Mouse (Mus musculus) intestine, postnatal 0 days (tissue): ENCODE data around the gene Tuba3a. TPM values are rescaled to one million over a fixed set of nuclear protein-coding genes. Genes with fewer than 3 reads are reported as not detected.

Experiments
- ATAC-seq: fragments of 200-750 bp; cut with Nextera tagmentation; 2 replicates; pipeline ENCODE4 v1.8.0; 2017; ENCODE audit warnings: mild to moderate bottlenecking, moderate TSS enrichment, moderate library complexity
- H3K27ac ChIP-seq: fragments of 300-500 bp; sonication (generic); 2 replicates; pipeline ENCODE4 v1.5.1; 2014; ENCODE audit warnings: mild to moderate bottlenecking, low read depth, low read length, moderate library complexity
- H3K27me3 ChIP-seq: fragments of 300-500 bp; sonication (generic); replicated peaks from 2 replicates; pipeline ENCODE4 v1.6.1; 2014; ENCODE audit warnings: low read length, mixed read lengths; ENCODE audit not compliant: control insufficient read depth, insufficient read depth
- H3K36me3 ChIP-seq: fragments of 300-500 bp; sonication (generic); 2 replicates; pipeline ENCODE4 v1.6.1; 2014; ENCODE audit warnings: mild to moderate bottlenecking, moderate library complexity; ENCODE audit not compliant: control insufficient read depth, insufficient read depth
- H3K4me1 ChIP-seq: fragments of 300-500 bp; sonication (generic); replicated peaks from 2 replicates; pipeline ENCODE4 v1.6.1; 2014; ENCODE audit warnings: antibody characterized with exemption, low read length, mixed read lengths; ENCODE audit not compliant: control insufficient read depth, insufficient read depth
- H3K4me2 ChIP-seq: fragments of 300-500 bp; sonication (generic); replicated peaks from 2 replicates; pipeline ENCODE4 v1.6.1; 2014; ENCODE audit warnings: low read depth, mild to moderate bottlenecking, moderate library complexity
- H3K4me3 ChIP-seq: fragments of 300-500 bp; sonication (generic); 2 replicates; pipeline ENCODE4 v1.5.1; 2014; ENCODE audit warnings: low read depth, low read length
- H3K9ac ChIP-seq: fragments of 300-500 bp; sonication (generic); 2 replicates; pipeline ENCODE4 v1.6.1; 2014; ENCODE audit warnings: mild to moderate bottlenecking, low read depth, low read length
- H3K9me3 ChIP-seq: fragments of 300-500 bp; sonication (generic); 2 replicates; pipeline ENCODE4 v1.6.1; 2016; ENCODE audit warnings: mixed run types; ENCODE audit not compliant: control insufficient read depth
- CTCF ChIP-seq: sonication (generic); IDR thresholded peaks from 2 replicates; pipeline ENCODE4 v1.5.1; 2016; ENCODE audit warnings: low read depth, mild to moderate bottlenecking, control low read depth, antibody characterized with exemption, moderate library complexity
- WGBS: fragments of 180-500 bp; shearing (Covaris S2); extraction: QIAGEN DNeasy Blood & Tissue Kit; methylation state at CpG from one replicate; pipeline ENCODE4 v1.1.7; 2014; 5-methylcytosine and 5-hydroxymethylcytosine counted together
- polyA plus RNA-seq: library from polyadenylated mRNA; unstranded; fragments of >200 nt; fragmentation: Nextera tagmentation; extraction: Ambion mirVana; gene quantifications from 2 replicates; pipeline ENCODE4 v1.2.1, GENCODE M21; 2015

The Tuba3a gene
- polyA plus RNA-seq, 1 experiment from 2014 or later, result not detected

DNA sequence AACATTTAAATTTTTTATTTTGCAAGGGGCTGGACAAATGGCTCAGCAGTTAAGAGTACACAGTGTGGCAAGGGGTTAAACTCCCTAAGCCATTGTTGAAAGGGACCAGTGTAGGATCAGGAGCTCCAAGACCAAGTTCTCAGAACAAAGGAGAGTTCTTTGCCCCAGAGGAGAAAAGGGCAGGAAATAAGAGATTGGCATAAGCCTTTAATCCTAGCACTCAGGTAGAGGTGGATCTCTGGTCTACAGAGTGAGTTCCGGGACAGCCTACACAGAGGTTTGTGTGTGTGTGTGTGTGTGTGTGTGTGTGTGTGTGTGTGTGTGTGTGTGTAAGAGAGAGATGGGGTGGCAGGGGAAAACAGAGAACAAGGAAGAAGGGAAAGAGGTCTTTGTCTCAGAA, 15.1 kb upstream of the Tuba3a start:
- H3K36me3 ChIP-seq, result peaks cover under 1% of the 10 kb centered on the region
- no peak for TF ChIP-seq CTCF
- no peak overlapping the region for H3K4me2 ChIP-seq
- no peaks in the 10 kb centered on the region for H3K9me3 ChIP-seq
- H3K27me3 ChIP-seq, result no peaks in the 10 kb centered on the region
- peak; percentile 34 for ATAC-seq
- H3K27ac ChIP-seq, result no peak overlapping the region
- no peak overlapping the region for H3K9ac ChIP-seq
- no peak overlapping the region for H3K4me3 ChIP-seq
- peaks cover 3% of the 10 kb centered on the region; the same call in 1 of the 2 replicates for H3K4me1 ChIP-seq
- 32% methylated on average over 1 of the region's 1 CpGs for WGBS

DNA sequence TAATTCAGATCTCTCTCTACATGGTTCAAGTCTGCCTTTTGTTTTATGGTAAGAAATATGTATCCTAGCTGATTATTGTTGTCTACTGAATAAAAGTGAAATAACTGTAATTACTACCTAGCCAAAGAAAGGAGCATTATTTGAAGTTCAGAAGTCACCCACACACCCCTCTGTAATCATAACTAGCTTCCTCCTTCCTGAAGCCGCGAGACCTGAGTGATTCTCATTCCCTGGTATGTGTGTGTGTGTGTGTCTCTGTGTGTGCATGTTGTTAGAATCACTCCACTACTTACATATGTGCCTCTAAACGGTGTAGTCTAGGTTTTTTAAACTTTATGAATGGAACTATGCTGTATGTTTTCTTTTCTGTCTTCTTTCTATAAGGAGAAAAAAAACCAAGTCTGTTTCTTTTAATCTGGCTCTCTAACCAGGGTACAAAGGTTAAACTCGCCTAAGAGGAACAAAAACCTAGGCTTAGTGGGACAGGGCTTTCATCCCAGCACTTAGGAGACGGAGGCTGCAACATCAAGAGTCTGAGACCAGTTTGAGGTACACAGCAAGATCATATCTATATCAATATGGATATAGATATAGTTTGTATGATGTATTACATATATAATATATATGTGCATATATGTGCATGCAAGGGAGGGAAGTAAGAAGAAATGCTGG, 11.4 kb upstream of the Tuba3a start:
- Histone ChIP-seq H3K36me3 (no peaks in the 10 kb centered on the region), H3K27ac (peak overlapping the region; percentile 35; the same call in 1 of the 2 replicates), H3K4me1 (peaks cover 3% of the 10 kb centered on the region; the same call in 1 of the 2 replicates), H3K4me2 (peak overlapping the region; percentile 30; the same call in 1 of the 2 replicates), H3K9ac (no peak overlapping the region), H3K27me3 (no peaks in the 10 kb centered on the region), H3K9me3 (no peaks in the 10 kb centered on the region), H3K4me3 (no peak overlapping the region)
- peak; percentile 67 for ATAC-seq
- no peak for TF ChIP-seq CTCF
- 29% methylated on average over 5 of the region's 5 CpGs for WGBS

DNA sequence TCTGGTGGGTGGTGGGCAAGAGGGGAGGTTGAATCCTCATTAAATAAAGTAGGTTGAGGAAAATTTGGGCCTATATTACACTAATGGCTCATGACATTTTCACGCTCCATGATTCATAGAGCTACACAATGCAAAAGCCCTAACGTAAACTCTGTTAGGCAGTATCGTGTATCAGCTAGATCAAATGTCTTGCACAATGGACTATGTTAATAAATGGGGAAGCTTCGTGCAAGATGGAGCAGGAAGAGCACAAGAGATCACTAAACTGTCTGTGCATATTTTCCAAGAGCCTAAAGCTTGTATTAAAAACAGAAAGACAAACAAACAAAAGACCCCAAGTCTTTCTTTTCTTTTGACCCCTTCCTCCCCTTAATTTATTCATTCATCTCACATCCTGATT, 8.2 kb upstream of the Tuba3a start:
- Histone ChIP-seq H3K4me2 (no peak overlapping the region), H3K4me1 (peaks cover 3% of the 10 kb centered on the region; the same call in 1 of the 2 replicates), H3K27ac (no peak overlapping the region), H3K9ac (no peak overlapping the region), H3K27me3 (no peaks in the 10 kb centered on the region), H3K36me3 (no peaks in the 10 kb centered on the region), H3K4me3 (no peak overlapping the region), H3K9me3 (no peaks in the 10 kb centered on the region)
- TF ChIP-seq CTCF, result no peak
- WGBS, result 81% methylated on average over 4 of the region's 4 CpGs
- no peak for ATAC-seq

DNA sequence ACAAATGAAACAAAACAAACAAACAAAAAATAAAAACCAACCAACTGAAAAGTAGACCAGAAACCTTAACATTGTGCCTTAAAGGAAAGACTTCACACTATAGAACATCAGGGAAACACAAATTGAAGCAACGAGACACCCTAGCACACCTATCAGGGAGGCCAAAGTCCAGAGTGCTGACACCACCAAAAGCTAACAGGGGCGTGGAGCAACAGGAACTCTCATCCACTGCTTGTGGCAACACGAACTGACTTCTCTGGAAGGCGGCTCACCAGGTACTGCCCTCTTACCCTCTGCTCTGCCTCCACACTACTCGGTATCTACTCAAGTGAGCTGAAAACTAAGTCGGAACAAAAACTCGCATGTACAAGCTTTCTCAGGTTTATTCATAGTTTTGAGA, 6.4 kb upstream of the Tuba3a start:
- Histone ChIP-seq H3K9me3 (no peaks in the 10 kb centered on the region), H3K4me3 (no peak overlapping the region), H3K4me2 (0 out of 2 replicates have a peak overlapping the region, but pooled peaks have one; percentile 6), H3K9ac (no peak overlapping the region), H3K4me1 (peaks cover 3% of the 10 kb centered on the region; the same call in 1 of the 2 replicates), H3K27me3 (no peaks in the 10 kb centered on the region), H3K27ac (peak overlapping the region; percentile 36; the same call in 1 of the 2 replicates), H3K36me3 (no peaks in the 10 kb centered on the region)
- TF ChIP-seq CTCF, result no peak
- WGBS, result 54% methylated on average over 7 of the region's 7 CpGs
- ATAC-seq, result peak; percentile 87

DNA sequence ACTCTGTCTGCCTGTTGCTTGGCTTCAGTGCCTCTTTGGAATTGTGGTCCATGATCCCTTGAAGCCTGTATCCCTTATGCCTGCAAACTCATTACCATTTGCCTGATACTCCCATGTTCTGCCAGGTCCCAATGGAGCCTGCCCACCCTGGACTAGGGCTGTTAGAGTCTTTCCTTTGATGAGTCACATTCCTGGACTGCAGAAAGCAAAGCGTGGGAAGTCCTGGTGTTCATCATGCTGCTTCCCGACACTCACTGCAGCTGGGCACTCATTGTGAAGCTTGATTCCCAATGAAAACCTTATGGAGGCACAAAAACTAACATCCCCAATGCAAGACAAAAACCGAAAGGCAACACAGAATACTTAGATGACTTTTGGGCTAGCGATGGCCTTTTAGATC, 5.5 kb upstream of the Tuba3a start:
- Histone ChIP-seq H3K4me2 (no peak overlapping the region), H3K36me3 (no peaks in the 10 kb centered on the region), H3K27me3 (no peaks in the 10 kb centered on the region), H3K9me3 (no peaks in the 10 kb centered on the region), H3K4me3 (no peak overlapping the region), H3K27ac (no peak overlapping the region; the same call in 1 of the 2 replicates), H3K9ac (no peak overlapping the region), H3K4me1 (no peaks in the 10 kb centered on the region; the same call in 1 of the 2 replicates)
- no peak for TF ChIP-seq CTCF
- no peak for ATAC-seq
- WGBS, result 73% methylated on average over 4 of the region's 4 CpGs

DNA sequence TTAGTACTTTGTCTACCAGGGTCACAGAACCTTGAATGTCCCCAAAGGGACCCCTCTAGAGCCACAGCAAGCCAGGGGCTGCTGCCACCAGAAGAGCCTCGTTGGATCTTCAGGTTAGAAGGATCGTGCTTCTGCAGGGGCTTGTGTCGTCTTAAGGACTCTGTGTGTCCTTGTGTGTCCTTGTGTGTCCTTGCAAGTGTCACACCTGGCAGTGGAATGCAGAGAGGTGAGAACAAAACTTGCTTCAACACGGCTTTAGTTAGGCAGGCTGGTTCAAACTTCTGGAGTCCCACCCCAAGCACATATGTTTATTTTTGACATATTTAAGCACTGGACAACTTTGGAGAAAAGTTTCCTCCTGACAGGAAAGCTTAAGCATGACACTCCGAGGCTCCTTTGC, 2.9 kb upstream of the Tuba3a start:
- Histone ChIP-seq H3K27me3 (no peaks in the 10 kb centered on the region), H3K9me3 (no peaks in the 10 kb centered on the region), H3K27ac (no peak overlapping the region), H3K36me3 (no peaks in the 10 kb centered on the region), H3K9ac (no peak overlapping the region), H3K4me3 (no peak overlapping the region), H3K4me2 (no peak overlapping the region), H3K4me1 (no peaks in the 10 kb centered on the region; the same call in 1 of the 2 replicates)
- ATAC-seq, result no peak
- WGBS, result 57% methylated on average over 5 of the region's 5 CpGs
- TF ChIP-seq CTCF, result no peak
